Mouse (Mus musculus) cerebellum, adult 8-10 months (tissue): ENCODE results near the gene Borcs5.
A peak's percentile ranks its signal among the peaks of the same experiment; 100 is the strongest.
"Not testable (repeated sequence)": the region's sequence is repeated elsewhere in the genome, so short reads cannot be mapped to it uniquely, and the experiment has no call there.

Experiments used
- DNase-seq: peaks from one replicate; pipeline ENCODE4 v3.0.0; 2022

The Borcs5 gene

DNA sequence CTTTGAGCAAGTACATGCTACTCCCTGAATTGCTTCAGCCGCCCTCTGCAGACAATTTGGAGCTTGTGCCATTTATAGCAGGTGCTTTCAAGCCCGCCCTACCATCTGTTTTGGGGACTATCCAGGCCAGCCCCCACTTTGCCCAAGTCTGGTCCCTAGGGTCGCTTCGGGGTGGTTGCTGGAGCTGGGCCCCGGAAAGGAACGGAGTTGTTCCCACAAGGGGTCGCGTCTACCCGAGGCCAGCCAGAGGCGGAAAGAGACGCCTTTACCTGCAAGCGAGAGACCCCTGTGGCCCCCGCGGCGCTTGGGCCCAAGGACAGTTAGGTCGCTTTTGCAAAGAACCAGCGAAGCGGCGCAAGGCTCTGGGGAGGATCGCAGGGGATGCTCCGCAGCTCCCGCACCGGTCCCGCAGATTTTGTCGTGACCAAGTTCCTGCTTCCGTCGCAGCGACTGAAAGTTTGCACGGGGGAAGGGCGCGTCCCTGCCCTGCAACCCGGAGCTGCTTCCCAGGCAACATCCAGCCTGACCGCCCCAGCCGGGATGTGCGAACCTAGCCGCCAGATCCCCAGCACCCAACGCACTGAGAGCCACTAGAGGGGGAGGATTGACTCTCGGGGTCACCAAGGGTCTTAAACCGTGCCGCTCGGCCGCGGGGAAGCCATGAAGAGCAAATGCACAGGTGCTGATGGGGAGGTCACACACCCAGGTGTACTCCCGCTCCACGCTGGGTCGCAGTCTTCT is 7.2 kb upstream of the Borcs5 start, which contains the start of gene Mansc1:
Mansc1 (minus strand) TSS at position 542 of the 741 bp plus-strand sequence.
- peak; percentile 55 for DNase-seq

DNA sequence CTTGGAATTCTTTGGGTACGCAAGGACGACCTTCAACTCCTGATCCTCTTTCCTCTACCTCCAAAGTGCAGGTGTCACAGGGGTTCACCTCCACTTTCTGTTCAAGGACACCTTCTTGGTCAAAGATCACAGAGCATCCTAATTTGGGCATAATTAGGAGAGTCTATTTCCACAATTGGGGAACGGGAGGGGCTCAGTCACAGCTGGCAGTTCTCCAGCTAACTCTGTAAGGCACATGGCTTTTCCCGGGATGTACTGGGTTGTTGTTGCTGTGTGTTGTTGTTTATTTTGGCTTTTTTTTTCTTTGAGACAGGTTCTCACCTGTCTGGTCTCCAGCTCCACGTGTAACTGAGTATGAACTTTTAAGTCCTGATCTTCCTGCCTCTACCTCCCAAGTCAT is 6.6 kb upstream of the Borcs5 start:
- DNase-seq: peak; percentile 25

DNA sequence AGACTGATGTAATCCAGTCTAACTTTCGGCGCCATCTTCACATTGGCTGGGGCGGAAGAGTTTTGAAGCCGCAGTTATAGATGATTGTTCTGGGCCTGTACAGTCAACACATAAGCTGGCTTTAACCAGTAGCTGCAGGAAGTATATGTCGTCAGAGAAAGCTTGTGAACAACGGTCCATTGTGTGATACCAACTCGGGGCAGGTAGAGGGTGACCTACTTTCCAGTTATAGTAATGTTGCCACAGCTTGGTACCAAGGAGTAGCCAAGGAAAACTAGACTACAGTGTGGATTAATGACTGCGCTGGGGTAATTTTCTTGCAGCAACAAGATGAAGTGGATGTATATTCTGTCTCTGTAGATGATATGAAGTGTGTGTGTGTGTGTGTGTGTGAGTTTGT is 5.8 kb upstream of the Borcs5 start:
- no peak for DNase-seq

- DNase-seq: no peak
Measured at GRCm38 (mm10) chr6:134636476-134636875, 2.8 kb upstream of the Borcs5 start.

GRCm38 (mm10) chr6:134639900-134640299 is 590 bp downstream of the Borcs5 start:
- DNase-seq: no peak

DNA sequence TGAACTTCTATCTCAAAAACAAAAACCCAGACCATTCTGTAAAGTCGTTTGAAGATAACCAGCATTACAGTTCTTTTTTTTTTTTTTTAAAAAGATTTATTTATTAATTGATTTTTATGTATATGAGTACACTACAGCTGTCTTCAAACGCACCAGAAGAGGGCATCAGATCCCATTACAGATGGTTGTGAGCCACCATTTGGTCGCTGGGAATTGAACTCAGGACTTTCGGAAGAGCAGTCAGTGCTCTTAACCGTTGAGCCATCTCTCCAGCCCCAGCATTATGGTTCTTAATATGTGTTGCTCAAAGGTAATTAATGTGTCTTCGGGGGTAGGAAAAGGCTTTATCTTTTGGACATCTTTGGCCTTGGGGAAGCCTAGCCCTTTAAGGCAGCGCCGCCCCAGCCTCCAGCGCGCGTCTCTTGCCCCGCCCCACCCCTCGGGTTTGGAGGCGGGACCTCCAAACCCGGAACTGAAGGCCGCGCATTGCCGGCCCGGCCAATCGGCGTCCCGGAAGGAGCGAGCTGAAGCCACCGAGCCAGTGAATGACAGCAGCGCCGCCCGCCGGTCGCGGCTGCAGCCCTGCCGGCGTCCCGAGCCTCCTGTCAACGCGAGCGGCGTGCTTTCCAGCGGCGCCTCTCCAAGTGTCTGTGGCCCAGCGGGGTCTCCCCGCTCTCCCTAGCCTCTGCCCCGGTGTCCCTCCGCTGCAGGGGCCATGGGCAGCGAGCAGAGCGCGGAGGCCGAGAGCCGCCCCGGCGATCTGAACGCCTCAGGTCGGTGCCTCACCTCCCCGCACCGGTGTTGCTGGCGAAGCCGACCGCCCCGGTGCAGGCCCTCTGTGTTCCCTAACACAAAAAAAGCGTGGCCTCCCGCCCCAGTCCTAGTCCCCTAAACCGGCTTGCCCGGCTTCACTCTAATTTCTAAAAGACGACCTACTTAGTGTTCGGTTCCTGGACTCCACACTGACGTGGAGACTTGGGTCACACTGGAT is 1.5 kb downstream of the Borcs5 start:
- peak; percentile 91 for DNase-seq

- no peak for DNase-seq
Measured at GRCm38 (mm10) chr6:134641738-134642446, 2.6 kb downstream of the Borcs5 start.

DNA sequence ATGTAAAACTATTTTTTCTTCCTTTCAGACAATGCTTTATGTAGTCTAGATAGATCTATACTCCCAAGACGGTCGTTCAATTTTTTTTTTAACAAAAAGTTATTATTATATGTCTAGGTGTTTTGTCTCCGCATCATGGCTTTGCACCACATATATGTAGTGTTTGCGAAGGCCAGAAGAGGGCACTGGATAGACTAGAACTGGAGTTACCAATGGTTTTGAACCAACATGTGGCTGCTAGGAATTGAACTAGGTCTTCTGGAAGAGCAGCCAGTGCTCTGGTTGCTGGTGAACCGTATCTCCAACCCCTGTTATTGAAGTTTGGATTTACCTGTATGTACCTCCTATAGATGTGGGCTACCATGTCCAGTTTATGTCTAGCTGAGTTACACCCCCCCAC is 4.0 kb downstream of the Borcs5 start:
- DNase-seq: no peak

DNA sequence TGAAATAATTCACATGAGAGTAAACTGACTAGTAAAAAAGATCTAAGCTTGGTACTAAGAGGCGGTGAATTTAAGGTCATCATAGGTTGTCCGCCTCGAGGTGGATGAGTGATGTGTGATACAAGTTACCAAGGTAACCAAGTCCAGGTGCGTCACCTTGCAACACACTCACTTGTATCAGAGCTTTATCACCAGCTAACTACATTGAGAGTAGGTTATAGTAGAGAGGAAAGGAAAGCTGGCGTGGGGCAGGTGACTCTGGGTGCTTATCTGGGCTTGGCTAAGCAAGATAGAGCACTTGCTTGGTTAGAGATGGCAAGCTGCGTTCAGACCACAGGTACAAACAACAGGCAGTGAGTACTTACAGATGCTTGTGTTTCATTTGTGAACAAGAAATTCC is 7.5 kb downstream of the Borcs5 start:
- no peak for DNase-seq

DNA sequence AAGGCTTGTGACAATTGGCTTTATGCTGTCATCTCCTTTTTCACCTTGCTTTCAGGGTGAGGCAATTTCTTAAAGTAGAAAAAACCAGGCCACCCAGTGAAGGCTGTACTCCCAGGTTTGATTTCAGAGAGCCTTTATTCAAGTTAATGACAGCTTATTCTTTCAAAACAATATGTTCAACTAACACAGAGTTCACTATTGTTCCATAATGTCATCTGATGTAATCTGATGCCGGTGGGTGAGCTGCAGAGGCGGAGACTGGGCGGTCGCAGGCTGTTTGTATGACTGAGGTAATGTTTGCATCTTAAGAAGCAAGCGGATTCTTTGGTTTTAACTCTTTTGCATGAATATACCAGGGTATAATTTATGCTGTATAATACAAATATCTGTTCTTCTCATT is 8.3 kb downstream of the Borcs5 start:
- no peak for DNase-seq

- DNase-seq: no peak
Measured at GRCm38 (mm10) chr6:134648356-134648755, 9.0 kb downstream of the Borcs5 start.

- DNase-seq: no peak
Measured at GRCm38 (mm10) chr6:134656527-134656926, 17.2 kb downstream of the Borcs5 start.

DNA sequence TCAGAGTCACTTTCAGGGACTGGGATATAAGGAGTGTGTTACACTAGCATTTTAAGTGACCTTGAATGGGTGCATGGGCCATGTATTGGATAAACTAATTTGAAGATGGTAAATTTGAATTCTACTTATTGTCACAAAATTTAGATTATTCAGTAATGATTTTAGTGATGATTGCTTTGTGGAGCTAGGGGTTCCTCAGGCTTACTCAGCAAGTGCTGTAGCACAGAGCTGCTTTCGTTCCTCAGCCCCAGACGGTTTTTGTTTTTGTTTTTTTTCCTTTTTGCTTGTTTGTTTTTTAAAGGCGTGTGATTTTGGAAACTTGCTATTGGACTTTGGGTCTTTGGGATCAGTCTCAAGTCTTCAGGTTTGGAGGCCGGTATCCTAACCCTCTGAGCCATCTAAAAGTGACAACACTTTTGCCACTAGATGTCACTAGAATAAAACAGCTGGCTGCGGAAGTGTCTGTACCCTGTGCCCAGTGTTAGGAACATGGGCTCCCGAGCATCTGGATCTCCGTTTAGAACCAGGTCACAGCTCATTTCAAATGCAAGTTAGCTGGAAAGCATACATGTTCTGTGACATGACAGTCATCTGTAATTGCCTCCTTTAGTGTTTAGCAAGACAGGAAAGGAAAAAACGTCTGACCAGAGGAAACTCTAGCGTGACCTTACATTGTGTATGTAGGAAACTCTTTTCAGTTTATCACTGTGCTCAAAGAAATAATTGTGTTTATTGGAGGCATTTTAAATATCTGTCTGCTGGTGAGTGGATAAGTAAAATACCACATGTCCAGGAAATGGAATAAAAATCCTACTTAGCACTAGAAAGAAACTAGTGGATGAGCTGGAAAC is 20.0 kb downstream of the Borcs5 start:
- peak; percentile 51 for DNase-seq

DNA sequence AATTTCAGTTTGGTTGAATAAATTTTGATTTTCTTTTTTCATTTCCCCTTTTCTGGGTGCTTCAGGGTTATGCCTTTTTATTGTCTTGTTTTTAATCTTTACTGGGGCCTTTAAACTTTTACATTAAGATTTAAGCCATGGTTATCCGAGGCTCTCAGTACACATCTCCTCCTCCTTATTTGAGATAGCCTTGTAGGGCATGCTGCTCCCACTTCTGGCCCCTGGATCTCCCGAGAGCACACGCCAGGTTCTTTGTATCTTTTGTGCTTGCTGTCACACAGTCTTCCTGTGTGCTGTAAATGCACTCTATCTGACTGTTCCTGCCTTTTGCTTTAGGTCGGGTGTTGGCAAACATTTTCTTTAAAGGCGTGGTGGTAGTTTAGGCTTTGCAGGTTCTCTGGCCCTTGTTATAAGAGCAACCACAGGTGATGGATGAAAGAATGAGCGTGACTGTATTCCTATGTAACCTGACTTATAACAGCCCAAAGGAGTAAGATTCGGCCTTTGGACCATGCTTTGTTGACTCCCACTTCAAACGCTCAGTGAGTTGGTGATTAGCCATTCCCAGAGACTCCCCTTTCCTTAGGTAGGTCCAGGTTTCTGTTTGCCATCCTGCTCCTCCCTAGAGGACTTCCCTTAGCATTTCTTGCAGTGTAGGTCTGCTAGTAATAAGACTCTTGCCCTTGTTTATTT is 21.6 kb downstream of the Borcs5 start:
- no peak for DNase-seq

DNA sequence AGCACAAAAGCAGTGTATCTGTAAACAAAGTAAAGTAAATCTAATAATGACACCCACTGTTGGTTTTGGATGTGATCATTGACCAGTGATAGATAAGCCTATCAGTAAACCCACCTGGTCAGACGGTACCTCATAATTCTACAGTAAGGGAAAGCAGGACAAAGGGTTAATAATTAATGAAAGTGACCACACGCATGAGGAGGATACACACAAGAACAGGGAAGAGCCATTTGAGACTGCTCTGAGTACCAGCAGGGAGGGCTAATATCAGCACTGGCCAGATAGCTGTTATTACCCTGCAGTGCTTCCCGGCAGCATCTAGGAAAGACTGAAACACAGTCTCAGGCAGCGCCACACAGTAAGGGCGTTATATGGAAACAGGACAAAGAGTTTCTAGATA is 25.3 kb downstream of the Borcs5 start:
- DNase-seq: no peak

DNA sequence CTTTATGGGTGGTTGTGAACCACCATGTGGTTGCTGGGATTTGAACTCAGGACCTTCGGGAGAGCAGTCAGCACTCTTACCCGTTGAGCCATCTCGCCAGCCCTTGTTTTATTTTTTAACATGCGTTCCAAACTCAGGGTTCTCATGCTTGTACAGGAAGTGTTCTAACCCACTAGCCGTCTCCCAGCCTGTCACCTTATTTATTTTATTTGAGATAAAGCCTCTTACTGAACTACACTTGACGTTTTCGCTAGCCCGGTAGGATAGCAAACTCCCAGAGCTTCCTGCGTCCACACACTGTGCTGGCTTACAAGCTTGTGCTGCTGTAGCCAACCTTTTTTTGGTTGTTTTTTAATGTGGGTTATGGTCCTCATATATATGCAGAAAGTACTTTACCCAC is 26.5 kb downstream of the Borcs5 start:
- no peak for DNase-seq

GRCm38 (mm10) chr6:134668519-134668918 is 29.2 kb downstream of the Borcs5 start:
- DNase-seq: no peak

- no peak for DNase-seq
Measured at GRCm38 (mm10) chr6:134669179-134669865, 30.0 kb downstream of the Borcs5 start.

DNA sequence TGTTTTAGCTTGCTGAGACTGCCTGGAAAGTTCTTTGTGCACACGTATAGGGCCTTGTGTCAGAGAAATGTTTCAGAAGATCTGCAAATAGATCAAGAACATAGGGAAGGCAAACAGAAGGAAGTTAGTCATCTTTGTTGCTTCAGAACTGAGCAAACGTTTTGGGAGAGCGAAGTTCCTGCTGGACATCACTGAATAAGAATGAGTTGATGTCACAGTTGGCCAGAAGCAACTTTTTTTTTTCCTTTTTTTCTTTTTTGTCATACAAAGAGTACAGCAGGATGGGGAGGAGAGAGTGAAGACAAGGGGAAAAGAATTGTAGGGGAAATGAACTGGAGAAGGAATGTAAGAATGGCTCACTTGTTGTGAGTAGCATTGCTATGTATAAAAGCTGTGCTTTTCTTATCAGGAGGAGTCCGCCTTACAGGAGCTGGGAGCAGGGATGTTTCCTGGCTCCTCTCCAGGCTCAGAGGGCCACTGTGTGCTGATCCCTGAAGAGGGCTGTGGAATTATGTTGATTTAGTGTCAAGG is 31.6 kb downstream of the Borcs5 start:
- DNase-seq: no peak

DNA sequence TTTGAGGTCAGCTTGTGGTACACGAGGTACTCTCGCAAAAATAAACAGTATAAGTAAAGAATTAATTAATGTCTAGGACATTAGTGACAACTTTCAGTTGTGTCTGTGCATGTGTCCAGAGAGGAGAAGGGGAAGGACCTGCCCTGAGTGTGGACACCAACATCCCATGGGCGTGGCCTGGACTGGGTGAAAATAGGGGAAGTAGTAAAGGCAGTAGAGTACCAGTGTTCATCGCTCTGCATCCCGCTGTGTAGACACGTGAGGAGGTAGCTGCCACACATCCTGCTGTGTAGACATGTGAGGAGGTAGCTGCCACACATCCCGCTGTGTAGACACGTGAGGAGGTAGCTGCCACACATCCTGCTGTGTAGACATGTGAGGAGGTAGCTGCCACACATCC is 34.4 kb downstream of the Borcs5 start:
- DNase-seq: not testable (repeated sequence)

GRCm38 (mm10) chr6:134677504-134677903 is 38.2 kb downstream of the Borcs5 start:
- no peak for DNase-seq
